Mouse (Mus musculus) forebrain, postnatal 0 days (tissue): ENCODE measurements around the gene Gm28038. TPM values are rescaled to one million over a fixed set of nuclear protein-coding genes. Genes with fewer than 3 reads are reported as not detected.
A peak's percentile ranks its signal among the peaks of the same experiment; 100 is the strongest.

ENCODE experiments used
- ATAC-seq: fragments of 200-750 bp; cut with Nextera tagmentation; 2 replicates; pipeline ENCODE4 v1.8.0; 2017; ENCODE audit warnings: mild to moderate bottlenecking, moderate library complexity
- DNase-seq: peaks from one replicate; pipeline ENCODE4 v3.0.0-alpha.2; 2015
- H3K27ac ChIP-seq: fragments of 300-500 bp; sonication (generic); 2 replicates; pipeline ENCODE4 v1.5.1; 2014; ENCODE audit warnings: low read depth, mild to moderate bottlenecking, antibody characterized with exemption, low read length, moderate library complexity, mixed read lengths
- H3K27me3 ChIP-seq: fragments of 300-500 bp; sonication (generic); 2 replicates; pipeline ENCODE4 v1.6.1; 2014; ENCODE audit warnings: mild to moderate bottlenecking, low read length, mixed read lengths; ENCODE audit not compliant: insufficient read depth
- H3K36me3 ChIP-seq: fragments of 300-500 bp; sonication (generic); 2 replicates; pipeline ENCODE4 v1.6.1; 2014; ENCODE audit warnings: mild to moderate bottlenecking, moderate library complexity; ENCODE audit not compliant: insufficient read depth
- H3K4me1 ChIP-seq: fragments of 300-500 bp; sonication (generic); 2 replicates; pipeline ENCODE4 v1.6.1; 2014; ENCODE audit warnings: antibody characterized with exemption; ENCODE audit not compliant: insufficient read depth
- H3K4me2 ChIP-seq: fragments of 300-500 bp; sonication (generic); 2 replicates; pipeline ENCODE4 v1.6.1; 2014; ENCODE audit warnings: low read depth, mild to moderate bottlenecking, moderate library complexity
- H3K4me3 ChIP-seq: fragments of 300-500 bp; sonication (generic); 2 replicates; pipeline ENCODE4 v1.5.1; 2014; ENCODE audit warnings: low read depth, low read length, mixed read lengths
- H3K9ac ChIP-seq: fragments of 300-500 bp; sonication (generic); 2 replicates; pipeline ENCODE4 v1.6.1; 2014; ENCODE audit warnings: mild to moderate bottlenecking
- H3K9me3 ChIP-seq: fragments of 300-500 bp; sonication (generic); 2 replicates; pipeline ENCODE4 v1.6.1; 2016; ENCODE audit warnings: low read length
- CTCF ChIP-seq: sonication (generic); IDR thresholded peaks from 2 replicates; pipeline ENCODE4 v1.5.1; 2016; ENCODE audit warnings: antibody characterized with exemption, control low read depth, low read depth
- WGBS: fragments of 180-500 bp; shearing (Covaris S2); extraction: QIAGEN DNeasy Blood & Tissue Kit; methylation state at CpG from one replicate; pipeline ENCODE4 v1.1.7; 2014; 5-methylcytosine and 5-hydroxymethylcytosine counted together
- polyA plus RNA-seq: library from polyadenylated mRNA; unstranded; fragments of >200 nt; fragmentation: Nextera tagmentation; extraction: Ambion mirVana; gene quantifications from 2 replicates; pipeline ENCODE4 v1.2.1, GENCODE M21; 2015
- total RNA-seq: library from RNA; depleted of rRNA; stranded (reverse); fragments of >200 nt; gene quantifications from 2 replicates; pipeline ENCODE4 v1.2.3, GENCODE M21; 2014; rRNA removed

The Gm28038 gene
- total RNA-seq (2.4 TPM in 1 of 2 replicates, not detected in the other), polyA plus RNA-seq (not detected in 2 replicates)

- ATAC-seq (no peak), DNase-seq (no peak)
- Histone ChIP-seq H3K27ac (no peak within 1 kb of the TSS), H3K4me1 (peaks cover 6% of the 10 kb centered on the region), H3K36me3 (peaks cover 10% of the 10 kb centered on the region), H3K9me3 (no peaks in the 10 kb centered on the region), H3K4me3 (no peak within 1 kb of the TSS), H3K4me2 (no peak within 1 kb of the TSS), H3K27me3 (no peaks in the 10 kb centered on the region), H3K9ac (no peak within 1 kb of the TSS)
- no peak for TF ChIP-seq CTCF
- WGBS = 93% methylated on average over 11 of the region's 11 CpGs
Observed at GRCm38 (mm10) chr2:30280743-30281142, at the start of gene Gm28038. Gm28038 (plus strand) TSS chr2:30281043.

GRCm38 (mm10) chr2:30235593-30235992 lies 45.2 kb upstream of the Gm28038 start:
- 81% methylated on average over 5 of the region's 5 CpGs for WGBS
- Histone ChIP-seq H3K4me3 (no peak overlapping the region), H3K9ac (no peak overlapping the region), H3K9me3 (no peaks in the 10 kb centered on the region), H3K4me2 (no peak overlapping the region), H3K4me1 (peaks cover 13% of the 10 kb centered on the region), H3K27ac (no peak overlapping the region), H3K27me3 (no peaks in the 10 kb centered on the region), H3K36me3 (peaks cover 5% of the 10 kb centered on the region)
- DNase-seq (no peak), ATAC-seq (no peak)
- TF ChIP-seq CTCF = no peak

GRCm38 (mm10) chr2:30236426-30237198 lies 44.2 kb upstream of the Gm28038 start:
- H3K27me3 ChIP-seq = no peaks in the 10 kb centered on the region
- H3K4me3 ChIP-seq = peak overlapping the region; percentile 96
- 3% methylated on average over 18 of the region's 18 CpGs for WGBS
- H3K9me3 ChIP-seq = no peaks in the 10 kb centered on the region
- H3K27ac ChIP-seq = peak overlapping the region; percentile 64
- peak overlapping the region; percentile 73 for H3K9ac ChIP-seq
- ATAC-seq (no peak), DNase-seq (no peak)
- no peak for TF ChIP-seq CTCF
- H3K4me2 ChIP-seq = peak overlapping the region; percentile 85
- peaks cover 16% of the 10 kb centered on the region for H3K36me3 ChIP-seq
- peaks cover 13% of the 10 kb centered on the region for H3K4me1 ChIP-seq

- TF ChIP-seq CTCF = peak; percentile 57
- H3K4me2 ChIP-seq = peak within 1 kb of the TSS; percentile 85
- ATAC-seq (peak; percentile 98), DNase-seq (peak; percentile 99)
- no peaks in the 10 kb centered on the region for H3K9me3 ChIP-seq
- peak within 1 kb of the TSS; percentile 84 for H3K27ac ChIP-seq
- H3K4me3 ChIP-seq = peak within 1 kb of the TSS; percentile 96
- peaks cover 23% of the 10 kb centered on the region for H3K36me3 ChIP-seq
- H3K4me1 ChIP-seq = peaks cover 13% of the 10 kb centered on the region
- no peaks in the 10 kb centered on the region for H3K27me3 ChIP-seq
- WGBS = 2% methylated on average over 67 of the region's 67 CpGs
- H3K9ac ChIP-seq = peak within 1 kb of the TSS; percentile 73
Observed at GRCm38 (mm10) chr2:30237199-30237880, 43.5 kb upstream of the Gm28038 start, which contains the start of gene Lrrc8a. Lrrc8a (plus strand) TSS chr2:30237715.

- Histone ChIP-seq H3K4me3 (peak overlapping the region; percentile 96), H3K4me1 (peaks cover 13% of the 10 kb centered on the region), H3K4me2 (peak overlapping the region; percentile 85), H3K36me3 (peaks cover 27% of the 10 kb centered on the region), H3K27me3 (no peaks in the 10 kb centered on the region), H3K9ac (peak overlapping the region; percentile 73), H3K9me3 (no peaks in the 10 kb centered on the region), H3K27ac (peak overlapping the region; percentile 84)
- TF ChIP-seq CTCF = no peak
- under 1% methylated on average over 40 of the region's 42 CpGs for WGBS
- ATAC-seq (peak; percentile 82), DNase-seq (peak; percentile 69)
Observed at GRCm38 (mm10) chr2:30237881-30238280, 43.0 kb upstream of the Gm28038 start.

GRCm38 (mm10) chr2:30238906-30239465 lies 41.9 kb upstream of the Gm28038 start:
- Histone ChIP-seq H3K4me2 (peak overlapping the region; percentile 85), H3K9ac (peak overlapping the region; percentile 73), H3K27ac (no peak overlapping the region), H3K9me3 (no peaks in the 10 kb centered on the region), H3K4me1 (peaks cover 13% of the 10 kb centered on the region), H3K27me3 (no peaks in the 10 kb centered on the region), H3K36me3 (peaks cover 38% of the 10 kb centered on the region), H3K4me3 (peak overlapping the region; percentile 96; the same call in 1 of the 2 replicates)
- ATAC-seq (no peak), DNase-seq (no peak)
- 79% methylated on average over 3 of the region's 3 CpGs for whole genome bisulfite sequencing
- TF ChIP-seq CTCF = no peak
